Mouse (Mus musculus) thymus, postnatal 4 days (tissue): Measurements from ENCODE around the gene Gm5725.
"Not testable (repeated sequence)": the region's sequence is repeated elsewhere in the genome, so short reads cannot be mapped to it uniquely, and the experiment has no call there.

Source experiments
- DNase-seq: peaks from one replicate; pipeline ENCODE4 v3.0.0; 2021

Gene Gm5725

GRCm38 (mm10) chr7:21844167-21844566 lies at the start of gene Gm5725:
Gm5725 (minus strand) TSS chr7:21844267.
- DNase-seq: not testable (repeated sequence)

GRCm38 (mm10) chr7:21832051-21832450 lies 12.0 kb downstream of the Gm5725 start, which contains the start of gene Vmn1r135:
Vmn1r135 (plus strand) TSS chr7:21832351.
- not testable (repeated sequence) for DNase-seq

GRCm38 (mm10) chr7:21796628-21797027 lies 47.4 kb downstream of the Gm5725 start, which contains the start of gene Gm4177:
Gm4177 (minus strand) TSS chr7:21796728.
- not testable (repeated sequence) for DNase-seq
